Mouse (Mus musculus): ENCODE measurements around the gene Ccn2.

DNA sequence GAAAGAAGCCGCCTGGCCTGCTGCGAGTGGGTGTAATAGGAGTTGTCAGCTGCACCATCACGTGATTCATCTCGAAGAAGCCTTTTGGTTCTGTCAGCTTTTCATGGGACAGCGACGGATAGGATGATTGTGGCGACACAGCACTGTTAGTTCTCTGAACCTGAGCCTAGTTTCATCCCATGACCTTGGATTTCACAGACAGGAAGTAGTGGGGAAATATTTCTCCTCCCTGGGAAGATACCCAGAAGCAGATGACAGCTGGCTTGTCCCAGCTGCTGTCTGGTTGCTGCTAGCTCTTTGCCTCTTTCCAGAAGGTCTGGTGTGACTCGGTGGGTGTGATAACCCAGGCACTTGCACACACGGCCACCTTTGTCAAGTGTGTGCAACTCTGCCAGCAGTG lies 39.0 kb downstream of the Ccn2 start:
- no peak for TF ChIP-seq CTCF (IDR thresholded peaks at IDR 0.05; ENCODE audit: low read depth, low read length)
- no peak for TF ChIP-seq EP300 (IDR thresholded peaks at IDR 0.05; ENCODE audit: insufficient read depth, low read depth, low read length)
- TF ChIP-seq POLR2A (IDR thresholded peaks at IDR 0.05; ENCODE audit: insufficient read depth, low read length): no peak
